Mouse (Mus musculus): ENCODE measurements around the gene Gm45140. TPM values are rescaled to one million over a fixed set of nuclear protein-coding genes. Genes with fewer than 3 reads are reported as not detected.

The Gm45140 gene
- polyA plus RNA-seq, 1 experiment from 2014 or later: 3.0 TPM

DNA sequence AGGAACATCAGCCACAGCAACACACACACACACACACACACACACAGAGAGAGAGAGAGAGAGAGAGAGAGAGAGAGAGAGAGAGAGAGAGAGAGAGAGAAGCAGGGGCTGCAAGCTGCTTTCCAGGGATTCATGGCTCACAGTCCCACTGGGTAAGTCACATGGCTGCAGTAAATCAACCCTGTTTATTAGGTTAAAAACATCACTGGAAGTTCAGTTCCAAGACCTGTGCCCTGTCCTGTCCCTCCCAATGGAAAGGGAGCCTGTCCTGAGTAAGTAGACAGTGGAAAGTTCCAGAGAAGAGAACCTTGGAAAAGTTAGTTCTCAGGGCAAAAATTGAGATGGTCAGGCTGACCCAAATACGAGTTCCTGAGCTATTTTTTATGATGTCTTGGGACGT is 38.3 kb downstream of the Gm45140 start:
- H3K36me3 ChIP-seq (ENCODE audit: insufficient read depth, low read length): peaks cover 6% of the 10 kb centered on the region
- WGBS: 15% methylated on average over 2 of the region's 2 CpGs
- H3K4me2 ChIP-seq (ENCODE audit: low read length): no peak overlapping the region
- H3K27ac ChIP-seq: no peak overlapping the region
- ATAC-seq (replicated peaks; ENCODE audit: low FRiP score, low read depth) (no peak; the same call in 1 of the 2 replicates), DNase-seq (ENCODE audit: low spot score) (peak; percentile 78)
- H3K27me3 ChIP-seq (ENCODE audit: insufficient read depth, low read length): no peaks in the 10 kb centered on the region
- no peak for TF ChIP-seq CTCF (IDR thresholded peaks at IDR 0.05; ENCODE audit: low read depth)
- H3K4me3 ChIP-seq (replicated peaks; ENCODE audit: low read depth, low read length): no peak overlapping the region
- H3K9me3 ChIP-seq (replicated peaks; ENCODE audit: low read length): no peaks in the 10 kb centered on the region
- H3K4me1 ChIP-seq (replicated peaks; ENCODE audit: insufficient read depth, low read length): 0 out of 2 replicates have a peak, but pooled peaks cover 3% of the 10 kb centered on the region
- no peak overlapping the region for H3K9ac ChIP-seq (ENCODE audit: low read depth, low read length)

DNA sequence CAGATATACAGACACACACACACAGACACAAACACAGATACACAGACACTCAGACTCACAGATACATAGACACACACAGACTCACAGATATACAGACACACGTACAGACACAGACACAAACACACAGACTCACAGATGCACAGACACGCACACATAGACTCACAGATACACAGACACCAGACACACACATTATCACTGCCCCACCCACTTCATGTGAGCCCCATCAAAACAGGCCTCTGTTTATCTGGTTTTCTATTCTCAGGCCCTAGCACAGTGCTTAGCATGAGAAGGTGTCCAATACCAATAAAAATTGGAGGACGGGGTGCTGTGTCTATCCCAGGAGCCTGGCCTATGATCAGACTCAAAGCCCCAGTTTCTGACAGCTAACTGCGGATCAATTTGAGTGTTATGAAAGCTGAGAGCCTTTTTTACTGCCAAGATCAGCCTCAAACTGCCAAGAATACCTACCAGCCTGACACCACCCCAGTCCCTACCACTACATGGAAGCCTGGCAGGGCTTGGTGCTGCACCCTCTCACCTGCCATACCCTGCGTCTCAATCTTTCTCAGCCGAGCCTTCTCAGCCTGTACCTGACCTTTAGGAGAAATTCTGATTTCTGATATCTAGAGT is 39.2 kb downstream of the Gm45140 start:
- no peaks in the 10 kb centered on the region for H3K9me3 ChIP-seq (replicated peaks; ENCODE audit: low read length)
- H3K27me3 ChIP-seq (ENCODE audit: insufficient read depth, low read length): no peaks in the 10 kb centered on the region
- WGBS: 91% methylated on average over 6 of the region's 6 CpGs
- no peak overlapping the region for H3K4me3 ChIP-seq (replicated peaks; ENCODE audit: low read depth, low read length)
- no peak overlapping the region for H3K9ac ChIP-seq (ENCODE audit: low read depth, low read length)
- H3K36me3 ChIP-seq (ENCODE audit: insufficient read depth, low read length): peaks cover 11% of the 10 kb centered on the region
- no peak overlapping the region for H3K27ac ChIP-seq
- no peak for TF ChIP-seq CTCF (IDR thresholded peaks at IDR 0.05; ENCODE audit: low read depth)
- H3K4me2 ChIP-seq (ENCODE audit: low read length): no peak overlapping the region
- 0 out of 2 replicates have a peak, but pooled peaks cover 3% of the 10 kb centered on the region for H3K4me1 ChIP-seq (replicated peaks; ENCODE audit: insufficient read depth, low read length)
- ATAC-seq (replicated peaks; ENCODE audit: low FRiP score, low read depth) (no peak), DNase-seq (ENCODE audit: low spot score) (no peak)

DNA sequence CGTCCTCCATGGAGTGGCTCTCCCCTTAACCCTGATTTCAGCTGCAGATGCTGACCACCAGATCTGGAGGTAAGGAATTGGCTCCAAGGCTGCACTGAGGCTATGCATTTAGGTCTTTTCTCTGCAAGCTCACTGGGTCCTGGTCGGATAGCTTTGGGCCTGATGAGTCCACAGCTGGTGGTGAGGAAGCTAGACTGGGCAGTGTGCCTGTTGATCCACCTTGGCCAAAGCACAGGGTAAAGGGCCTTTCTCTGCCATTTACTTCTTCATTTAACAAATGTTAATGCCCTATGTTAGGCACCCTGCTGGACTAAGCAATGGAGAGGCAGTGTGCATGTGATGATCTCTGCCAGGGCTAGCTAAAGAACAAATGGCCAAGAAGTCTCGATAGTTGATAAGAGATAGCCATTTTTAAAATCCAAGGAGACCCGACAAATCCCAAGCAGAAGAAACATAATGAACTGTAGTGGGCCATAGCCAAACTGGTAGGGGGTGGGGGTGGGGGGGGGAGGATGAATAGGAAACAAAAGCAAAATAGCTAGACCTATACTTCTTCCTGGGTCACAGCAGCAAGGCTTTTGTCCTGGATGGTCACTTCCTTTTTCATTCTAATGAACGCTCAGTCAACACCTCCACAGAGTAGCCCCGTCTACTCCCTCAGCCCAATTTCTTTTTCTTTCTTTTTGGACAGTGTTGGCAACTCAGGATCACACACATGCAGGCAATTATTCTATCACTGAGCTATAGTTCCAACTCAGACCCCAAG is 40.0 kb downstream of the Gm45140 start:
- TF ChIP-seq CTCF (IDR thresholded peaks at IDR 0.05; ENCODE audit: low read depth): no peak
- WGBS: 87% methylated on average over 6 of the region's 6 CpGs
- peaks cover 11% of the 10 kb centered on the region for H3K36me3 ChIP-seq (ENCODE audit: insufficient read depth, low read length)
- H3K4me3 ChIP-seq (replicated peaks; ENCODE audit: low read depth, low read length): no peak overlapping the region
- H3K27me3 ChIP-seq (ENCODE audit: insufficient read depth, low read length): no peaks in the 10 kb centered on the region
- 0 out of 2 replicates have a peak, but pooled peaks cover 3% of the 10 kb centered on the region for H3K4me1 ChIP-seq (replicated peaks; ENCODE audit: insufficient read depth, low read length)
- no peak overlapping the region for H3K27ac ChIP-seq
- H3K9ac ChIP-seq (ENCODE audit: low read depth, low read length): no peak overlapping the region
- no peak for DNase-seq (ENCODE audit: low spot score)
- ATAC-seq (replicated peaks; ENCODE audit: low FRiP score, low read depth): no peak
- H3K4me2 ChIP-seq (ENCODE audit: low read length): no peak overlapping the region
- no peaks in the 10 kb centered on the region for H3K9me3 ChIP-seq (replicated peaks; ENCODE audit: low read length)

DNA sequence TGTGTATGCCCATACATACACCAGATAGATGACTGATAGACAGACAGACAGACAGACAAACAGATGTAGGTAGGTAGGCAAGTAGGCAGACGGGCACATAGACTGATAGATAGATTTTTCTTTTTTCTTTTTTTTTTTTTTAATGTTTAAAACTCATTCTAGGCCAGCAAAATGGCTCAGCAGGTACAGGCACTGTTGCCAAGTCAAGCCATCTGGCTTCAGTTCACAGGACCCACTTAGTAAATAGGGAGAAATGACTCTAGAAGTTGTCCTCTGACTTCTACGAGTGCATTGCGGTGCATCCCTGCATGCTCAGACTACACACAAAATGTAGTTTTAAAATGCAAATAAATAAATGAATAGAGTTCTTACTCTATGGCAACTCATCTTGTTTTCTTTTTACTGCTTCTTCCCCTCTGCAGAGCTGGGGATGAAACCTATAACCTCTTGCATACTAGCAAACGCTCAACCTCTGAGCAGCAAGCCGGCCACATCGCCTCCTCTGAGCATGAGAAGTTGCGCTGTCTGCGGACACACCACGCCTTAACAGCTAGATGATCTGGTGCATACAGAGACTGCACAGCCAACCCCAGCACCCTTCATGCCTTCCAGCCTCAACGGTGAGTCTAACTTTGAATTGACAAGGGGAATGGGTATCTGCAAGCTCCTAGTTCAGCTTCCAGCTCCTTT is 41.6 kb downstream of the Gm45140 start:
- ATAC-seq (replicated peaks; ENCODE audit: low FRiP score, low read depth): no peak

DNA sequence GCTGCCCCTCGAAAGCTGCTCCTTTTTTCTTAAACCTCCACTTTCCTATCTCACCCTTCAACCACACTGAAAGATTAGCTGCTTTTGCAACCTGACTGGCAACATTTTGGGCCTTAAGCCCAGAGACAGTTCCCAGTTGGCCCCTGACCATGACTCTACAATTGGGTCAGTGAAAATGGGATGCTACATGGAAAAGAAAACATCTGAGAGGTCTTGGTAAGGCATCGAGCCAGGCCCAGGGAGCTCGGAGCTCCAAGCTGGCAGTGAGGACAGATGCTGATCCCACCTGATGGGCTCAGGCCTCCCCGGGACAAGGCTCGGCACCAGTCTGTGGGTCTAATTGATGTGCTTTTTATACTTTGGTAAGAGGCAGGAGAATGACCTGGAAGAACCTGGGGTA is 43.8 kb downstream of the Gm45140 start:
- Histone ChIP-seq H3K4me3 (replicated peaks; ENCODE audit: low read depth, low read length) (no peak overlapping the region), H3K4me1 (replicated peaks; ENCODE audit: insufficient read depth, low read length) (peaks cover 9% of the 10 kb centered on the region), H3K36me3 (ENCODE audit: insufficient read depth, low read length) (peaks cover 11% of the 10 kb centered on the region), H3K27me3 (ENCODE audit: insufficient read depth, low read length) (no peaks in the 10 kb centered on the region), H3K9me3 (replicated peaks; ENCODE audit: low read length) (no peaks in the 10 kb centered on the region), H3K27ac (no peak overlapping the region), H3K4me2 (ENCODE audit: low read length) (no peak overlapping the region), H3K9ac (ENCODE audit: low read depth, low read length) (no peak overlapping the region)
- no peak for TF ChIP-seq CTCF (IDR thresholded peaks at IDR 0.05; ENCODE audit: low read depth)
- ATAC-seq (replicated peaks; ENCODE audit: low FRiP score, low read depth) (no peak), DNase-seq (ENCODE audit: low spot score) (no peak)
- 93% methylated on average over 5 of the region's 5 CpGs for WGBS

More for the DNA sequence above, 41.6 kb downstream of the Gm45140 start:
- no peaks in the 10 kb centered on the region for H3K9me3 ChIP-seq (replicated peaks; ENCODE audit: low read length)
- H3K27me3 ChIP-seq (ENCODE audit: insufficient read depth, low read length): no peaks in the 10 kb centered on the region
- no peak overlapping the region for H3K9ac ChIP-seq (ENCODE audit: low read depth, low read length)
- no peak overlapping the region for H3K4me3 ChIP-seq (replicated peaks; ENCODE audit: low read depth, low read length)
- no peak for DNase-seq (ENCODE audit: low spot score)
- peaks cover 11% of the 10 kb centered on the region for H3K4me1 ChIP-seq (replicated peaks; ENCODE audit: insufficient read depth, low read length)
- peaks cover 11% of the 10 kb centered on the region for H3K36me3 ChIP-seq (ENCODE audit: insufficient read depth, low read length)
- no peak overlapping the region for H3K27ac ChIP-seq
- TF ChIP-seq CTCF (IDR thresholded peaks at IDR 0.05; ENCODE audit: low read depth): no peak
- H3K4me2 ChIP-seq (ENCODE audit: low read length): no peak overlapping the region
- whole genome bisulfite sequencing: 96% methylated on average over 10 of the region's 10 CpGs

DNA sequence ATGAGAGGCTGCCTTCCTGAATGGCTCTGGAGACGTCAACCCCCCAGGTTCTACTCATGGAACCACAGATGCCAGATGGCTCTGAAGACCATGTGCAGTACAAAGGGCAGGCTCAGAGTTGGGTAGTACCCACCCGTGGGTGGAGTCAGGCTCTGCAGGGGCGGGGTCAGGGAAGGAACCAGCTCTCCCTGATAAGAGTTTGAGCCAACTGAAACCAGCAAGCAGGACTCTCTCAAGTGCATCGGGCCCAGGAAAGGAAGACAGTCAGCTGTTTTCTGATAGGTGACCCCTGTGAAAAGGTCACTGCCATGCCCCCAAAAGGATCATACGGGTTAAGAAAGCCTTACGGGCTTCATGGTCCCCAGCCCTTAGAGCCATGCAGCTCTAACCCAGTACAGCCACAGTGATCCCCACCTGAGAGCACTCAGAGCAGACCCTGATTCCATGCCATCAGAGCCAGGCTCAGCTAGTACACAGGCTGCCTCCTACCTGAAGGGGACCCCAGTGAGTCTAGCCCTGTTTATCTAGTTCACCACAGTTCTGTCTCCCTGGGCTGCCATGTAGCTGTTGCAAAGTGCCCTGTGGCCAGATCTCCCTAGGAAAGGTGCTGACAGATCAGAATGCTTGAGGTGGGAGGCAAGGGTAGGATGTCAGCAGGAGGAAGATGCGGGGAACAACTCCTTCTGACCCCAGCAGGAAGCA is 44.7 kb downstream of the Gm45140 start:
- Histone ChIP-seq H3K9ac (ENCODE audit: low read depth, low read length) (no peak overlapping the region), H3K9me3 (replicated peaks; ENCODE audit: low read length) (no peaks in the 10 kb centered on the region), H3K27ac (0 out of 2 replicates have a peak overlapping the region, but pooled peaks have one; percentile 2), H3K4me3 (replicated peaks; ENCODE audit: low read depth, low read length) (no peak overlapping the region), H3K4me2 (ENCODE audit: low read length) (no peak overlapping the region), H3K36me3 (ENCODE audit: insufficient read depth, low read length) (peaks cover 11% of the 10 kb centered on the region), H3K27me3 (ENCODE audit: insufficient read depth, low read length) (no peaks in the 10 kb centered on the region), H3K4me1 (replicated peaks; ENCODE audit: insufficient read depth, low read length) (peaks cover 9% of the 10 kb centered on the region)
- ATAC-seq (replicated peaks; ENCODE audit: low FRiP score, low read depth) (no peak; the same call in 1 of the 2 replicates), DNase-seq (ENCODE audit: low spot score) (peak; percentile 10)
- 65% methylated on average over 7 of the region's 7 CpGs for WGBS
- no peak for TF ChIP-seq CTCF (IDR thresholded peaks at IDR 0.05; ENCODE audit: low read depth)
